29 mouse cellular contexts compared by ENCODE assay signal in genomic region chr17:80505766-80506165, GRCm38 (mm10). TPM values are rescaled to one million over a fixed set of nuclear protein-coding genes. Genes with fewer than 3 reads are reported as not detected.
DNase-seq lines count a peak whose midpoint lies in the region; ATAC-seq and TF ChIP-seq lines count a peak whose summit lies in the region.
"Had no signal": no experiment of that assay in that cellular context is flagged by ENCODE, and none has a peak within 500 bp of the region (broad histone marks: within the 10 kb centered on the region; RNA-seq: fewer than 3 reads in every experiment).

No protein-coding gene starts in this region.

- H3K4me2 ChIP-seq in intestine, postnatal 0 days (replicated peaks; ENCODE audit: low read depth): no peak overlapping the region
- no peak overlapping the region for H3K4me2 ChIP-seq in intestine, embryonic 16.5 days (ENCODE audit: low read depth, low read length)
- H3K4me2 ChIP-seq in myocyte (ENCODE audit: low read depth): peak overlapping the region; percentile 38
- H3K4me2 ChIP-seq in forebrain, embryonic 11.5 days (ENCODE audit: low read depth, low read length, severe bottlenecking): no peak overlapping the region
- H3K4me2 ChIP-seq: embryonic facial prominence, embryonic 13.5 days; forebrain, embryonic 13.5 days; heart, embryonic 13.5 days; hindbrain, embryonic 14.5 days had no signal

- no peak for DNase-seq in forebrain, embryonic 11.5 days (ENCODE audit: low spot score)
- no peak for DNase-seq in cerebellum, adult 2 months
- DNase-seq: adrenal gland, adult 2 months; adrenal gland, postnatal 14 days; cerebellum, adult 11 months; cerebellum, adult 8-10 months; cerebellum, postnatal 10 days; cerebellum, postnatal 36 days; embryo, embryonic 11 days; gastrocnemius, postnatal 10 days; gastrocnemius, postnatal 36 days; heart, adult 2 months; heart, postnatal 14 days; heart, postnatal 4 days; kidney, adult 11 months had no signal

- no peaks in the 10 kb centered on the region for H3K9me3 ChIP-seq in intestine, postnatal 0 days (ENCODE audit: control insufficient read depth)
- H3K9me3 ChIP-seq in intestine, embryonic 16.5 days (ENCODE audit: control insufficient read depth, low read length): no peaks in the 10 kb centered on the region
- no peaks in the 10 kb centered on the region for H3K9me3 ChIP-seq in forebrain, embryonic 11.5 days (ENCODE audit: control insufficient read depth, low read length)
- H3K9me3 ChIP-seq: embryonic facial prominence, embryonic 10.5 days; embryonic facial prominence, embryonic 13.5 days; forebrain, embryonic 13.5 days; heart, embryonic 10.5 days; heart, embryonic 13.5 days had no signal

- peak; percentile 69 for ATAC-seq in intestine, postnatal 0 days
- no peak for ATAC-seq in intestine, embryonic 16.5 days
- ATAC-seq in forebrain, embryonic 11.5 days (replicated peaks; ENCODE audit: low FRiP score): no peak
- ATAC-seq: forebrain, embryonic 13.5 days; forebrain, embryonic 16.5 days; hindbrain, postnatal 0 days; inflammation-experienced regulatory T-cells, adult 6 months; Patski had no signal

- H3K27me3 ChIP-seq in intestine, postnatal 0 days (replicated peaks; ENCODE audit: control insufficient read depth, insufficient read depth, low read length): no peaks in the 10 kb centered on the region
- no peaks in the 10 kb centered on the region for H3K27me3 ChIP-seq in intestine, embryonic 16.5 days (replicated peaks; ENCODE audit: control insufficient read depth, insufficient read depth, low read length)
- no peaks in the 10 kb centered on the region for H3K27me3 ChIP-seq in myocyte (ENCODE audit: control insufficient read depth, insufficient read depth, insufficient read length)
- H3K27me3 ChIP-seq in forebrain, embryonic 11.5 days (ENCODE audit: control insufficient read depth, insufficient read depth, low read length): no peaks in the 10 kb centered on the region
- H3K27me3 ChIP-seq in cerebellum, adult 2 months (ENCODE audit: control insufficient read depth, insufficient read depth, low read length): no peaks in the 10 kb centered on the region
- H3K27me3 ChIP-seq: embryonic facial prominence, embryonic 13.5 days; forebrain, embryonic 13.5 days; heart, embryonic 13.5 days; Patski had no signal

- H3K4me1 ChIP-seq in intestine, postnatal 0 days (replicated peaks; ENCODE audit: control insufficient read depth, insufficient read depth, low read length): no peaks in the 10 kb centered on the region
- H3K4me1 ChIP-seq in intestine, embryonic 16.5 days (ENCODE audit: control insufficient read depth, insufficient read depth, low read length): 0 out of 2 replicates have a peak, but pooled peaks cover 2% of the 10 kb centered on the region
- peaks cover 11% of the 10 kb centered on the region for H3K4me1 ChIP-seq in embryonic fibroblast, embryonic 13.5 days (ENCODE audit: control insufficient read depth, insufficient read depth, low read length)
- H3K4me1 ChIP-seq in forebrain, embryonic 11.5 days (replicated peaks; ENCODE audit: control insufficient read depth, insufficient read depth, low read length): no peaks in the 10 kb centered on the region
- H3K4me1 ChIP-seq in cerebellum, adult 2 months (ENCODE audit: control insufficient read depth, insufficient read depth, low read length): no peaks in the 10 kb centered on the region
- H3K4me1 ChIP-seq: forebrain, embryonic 13.5 days; heart, embryonic 13.5 days had no signal

- H3K9ac ChIP-seq in intestine, postnatal 0 days (ENCODE audit: low read depth, low read length): no peak overlapping the region
- H3K9ac ChIP-seq in intestine, embryonic 16.5 days (ENCODE audit: low read depth, low read length): no peak overlapping the region
- no peak overlapping the region for H3K9ac ChIP-seq in forebrain, embryonic 11.5 days (ENCODE audit: low read length)
- H3K9ac ChIP-seq: embryonic facial prominence, embryonic 13.5 days; forebrain, embryonic 13.5 days; heart, embryonic 13.5 days; hindbrain, embryonic 14.5 days had no signal

- 69% methylated on average over 6 of the region's 6 CpGs for WGBS in intestine, postnatal 0 days
- 79% methylated on average over 6 of the region's 6 CpGs for WGBS in intestine, embryonic 16.5 days
- 90% methylated on average over 6 of the region's 6 CpGs for WGBS in forebrain, embryonic 11.5 days
- 91% methylated on average over 6 of the region's 6 CpGs for WGBS in cerebellum, adult 2 months

- H3K27ac ChIP-seq in intestine, postnatal 0 days (ENCODE audit: low read depth, low read length): no peak overlapping the region
- H3K27ac ChIP-seq in intestine, embryonic 16.5 days (ENCODE audit: low read length): no peak overlapping the region
- peak overlapping the region; percentile 47; the same call in 1 of the 2 replicates for H3K27ac ChIP-seq in embryonic fibroblast, embryonic 13.5 days (ENCODE audit: insufficient read depth, low read length)
- H3K27ac ChIP-seq in forebrain, embryonic 11.5 days (ENCODE audit: low read depth, low read length): no peak overlapping the region
- no peak overlapping the region for H3K27ac ChIP-seq in cerebellum, adult 2 months (ENCODE audit: insufficient read depth, low read length)
- H3K27ac ChIP-seq: embryonic facial prominence, embryonic 10.5 days; embryonic facial prominence, embryonic 13.5 days; forebrain, embryonic 13.5 days; heart, adult 2 months; heart, embryonic 10.5 days; heart, embryonic 13.5 days; hindbrain, embryonic 14.5 days; hindbrain, postnatal 0 days had no signal

- no peak for TF ChIP-seq POLR2A in embryonic fibroblast, embryonic 13.5 days (IDR thresholded peaks at IDR 0.05; ENCODE audit: low read depth, low read length)
- TF ChIP-seq POLR2A in myocyte (IDR thresholded peaks at IDR 0.05; ENCODE audit: insufficient read length, low read depth): no peak
- TF ChIP-seq POLR2A in cerebellum, adult 2 months (IDR thresholded peaks at IDR 0.05; ENCODE audit: borderline replicate concordance, insufficient read depth, low read length): no peak

- no peak for TF ChIP-seq CTCF in intestine, postnatal 0 days (IDR thresholded peaks at IDR 0.05; ENCODE audit: low read depth)
- no peak for TF ChIP-seq CTCF in embryonic fibroblast, embryonic 13.5 days (IDR thresholded peaks at IDR 0.05; ENCODE audit: borderline replicate concordance, insufficient read depth, low read length)
- TF ChIP-seq CTCF in cerebellum, adult 2 months (IDR thresholded peaks at IDR 0.05; ENCODE audit: borderline replicate concordance, insufficient read depth, low read depth, low read length): no peak

- H3K36me3 ChIP-seq in intestine, postnatal 0 days (ENCODE audit: control insufficient read depth, insufficient read depth): no peaks in the 10 kb centered on the region
- no peaks in the 10 kb centered on the region for H3K36me3 ChIP-seq in intestine, embryonic 16.5 days (ENCODE audit: control insufficient read depth, insufficient read depth, low read length)
- no peaks in the 10 kb centered on the region for H3K36me3 ChIP-seq in myocyte (ENCODE audit: control insufficient read depth, insufficient read depth)
- no peaks in the 10 kb centered on the region for H3K36me3 ChIP-seq in forebrain, embryonic 11.5 days (ENCODE audit: control insufficient read depth, insufficient read depth, low read length)
- H3K36me3 ChIP-seq: embryonic facial prominence, embryonic 10.5 days; embryonic facial prominence, embryonic 13.5 days; heart, embryonic 10.5 days; heart, embryonic 13.5 days had no signal

- no peaks in the 10 kb centered on the region for H3K79me2 ChIP-seq in myocyte (ENCODE audit: control insufficient read depth, insufficient read depth)

- no peak overlapping the region for H3ac ChIP-seq in myocyte (ENCODE audit: control insufficient read depth, insufficient read length)

- no peak overlapping the region for H3K4me3 ChIP-seq in intestine, postnatal 0 days (ENCODE audit: low read depth, low read length)
- no peak overlapping the region for H3K4me3 ChIP-seq in intestine, embryonic 16.5 days (ENCODE audit: low read length)
- H3K4me3 ChIP-seq in embryonic fibroblast, embryonic 13.5 days (ENCODE audit: insufficient read depth, low read length): no peak overlapping the region
- no peak overlapping the region for H3K4me3 ChIP-seq in myocyte
- no peak overlapping the region for H3K4me3 ChIP-seq in forebrain, embryonic 11.5 days (ENCODE audit: low read depth, low read length)
- H3K4me3 ChIP-seq in cerebellum, adult 2 months (replicated peaks; ENCODE audit: insufficient read depth, low read depth, low read length): no peak overlapping the region
- H3K4me3 ChIP-seq: embryonic facial prominence, embryonic 10.5 days; embryonic facial prominence, embryonic 13.5 days; forebrain, embryonic 13.5 days; heart, adult 2 months; heart, embryonic 10.5 days; heart, embryonic 13.5 days had no signal

TF ChIP-seq in myocyte, 11 proteins besides CTCF, POLR2A, EP300 and RAD21:
- TF ChIP-seq USF1 (IDR thresholded peaks at IDR 0.05; ENCODE audit: low read depth): peak; percentile 28
- peak in 2 of 3 experiments; percentile 6 to 21 for TF ChIP-seq MYOD1 (IDR thresholded peaks at IDR 0.05; ENCODE audit: control insufficient read depth in 1 of 3, insufficient read length in 2 of 3, low read depth in 2 of 3)
- no peak for TF ChIP-seq POLR2AphosphoS2 (IDR thresholded peaks at IDR 0.05; ENCODE audit: insufficient read length, low read depth)

RNA-seq across cellular contexts. Expression of gene Sos1, which starts 25.5 kb away (rescaled TPM):
- polyA plus RNA-seq in intestine, postnatal 0 days (2015; fragmentation: Nextera tagmentation; extraction: Ambion mirVana): 3.9 and 4.4 TPM in 2 replicates
- polyA plus RNA-seq in intestine, embryonic 16.5 days (2015; fragmentation: Nextera tagmentation; extraction: Ambion mirVana): 2.7 TPM in 2 replicates
- 27.6 and 32.9 TPM in 2 replicates for polyA plus RNA-seq in embryonic fibroblast, embryonic 13.5 days (2011; ENCODE audit: insufficient read length, low read depth, missing spikeins)
- 4.7 TPM for polyA plus RNA-seq in myocyte (2012; fragmentation: generic; extraction: Trizol)
- 8.8 and 11.0 TPM in 2 replicates for polyA plus RNA-seq in forebrain, embryonic 11.5 days (2014; fragmentation: Nextera tagmentation; extraction: Ambion mirVana)
- 18.8 and 19.3 TPM in 2 replicates for polyA plus RNA-seq in cerebellum, adult 2 months (2012; rRNA removed)
